Mouse (Mus musculus) heart, adult 2 months (tissue): ENCODE measurements around the gene Stat6. TPM values are rescaled to one million over a fixed set of nuclear protein-coding genes. Genes with fewer than 3 reads are reported as not detected.

Source experiments
- DNase-seq, 2 experiments: peaks; one replicate each; pipeline ENCODE4 v3.0.0; 2021
- H3K27ac ChIP-seq: fragments of 200-600 bp; 2 replicates; pipeline ENCODE4 v1.8.1; 2022
- H3K27me3 ChIP-seq: fragments of 200-500 bp; 2 replicates; pipeline ENCODE4 v1.6.1; 2012; ENCODE audit warnings: mild to moderate bottlenecking, low read length, inconsistent platforms, mixed read lengths; ENCODE audit not compliant: control insufficient read depth, insufficient read depth
- H3K36me3 ChIP-seq: fragments of 200-500 bp; 2 replicates; pipeline ENCODE4 v1.6.1; 2012; ENCODE audit warnings: low read length, inconsistent platforms; ENCODE audit not compliant: control insufficient read depth, insufficient read depth
- H3K4me1 ChIP-seq: fragments of 200-500 bp; 2 replicates; pipeline ENCODE4 v1.6.1; 2011; ENCODE audit warnings: low read length; ENCODE audit not compliant: control insufficient read depth, insufficient read depth
- H3K4me3 ChIP-seq: fragments of 200-600 bp; 2 replicates; pipeline ENCODE4 v1.8.1; 2022
- H3K79me2 ChIP-seq: fragments of 200-500 bp; replicated peaks from 2 replicates; pipeline ENCODE4 v1.6.1; 2012; ENCODE audit warnings: mild to moderate bottlenecking, inconsistent platforms, low read length, moderate library complexity, mixed read lengths; ENCODE audit not compliant: control insufficient read depth, insufficient read depth
- H3K9ac ChIP-seq: fragments of 200-500 bp; 2 replicates; pipeline ENCODE4 v1.6.1; 2012; ENCODE audit warnings: low read depth, mild to moderate bottlenecking, control low read depth, inconsistent platforms, low read length, mixed read lengths
- CTCF ChIP-seq: fragments of 200-600 bp; IDR thresholded peaks from 2 replicates; pipeline ENCODE4 v1.8.1; 2022; ENCODE audit warnings: antibody characterized with exemption, mild to moderate bottlenecking, moderate library complexity
- EP300 ChIP-seq: fragments of 200-500 bp; IDR thresholded peaks from 2 replicates; pipeline ENCODE4 v1.6.1; 2011; ENCODE audit warnings: low read depth, low read length, control low read depth; ENCODE audit not compliant: insufficient read depth
- POLR2A ChIP-seq: fragments of 200-500 bp; IDR thresholded peaks from 2 replicates; pipeline ENCODE4 v1.6.1; 2011; ENCODE audit warnings: mild to moderate bottlenecking, low read depth, low read length, control low read depth; ENCODE audit not compliant: insufficient read depth
- WGBS: fragments of 180-500 bp; shearing (Covaris S2); methylation state at CpG from one replicate; pipeline ENCODE4 v1.1.7; 2018; 5-methylcytosine and 5-hydroxymethylcytosine counted together
- intact Hi-C: fragments of 180-260 bp; cut with DNase I; formaldehyde crosslinking; loops from one replicate; pipeline ENCODE4 v1.15.1; 2025
- polyA plus RNA-seq: library from polyadenylated mRNA; depleted of rRNA; stranded (reverse); fragments of >200 nt; gene quantifications from 2 replicates; pipeline ENCODE4 v1.2.3, GENCODE M21; 2012
- total RNA-seq, 2 experiments: library from RNA; stranded (reverse); gene quantifications; 2 replicates each; pipeline ENCODE4 v1.2.3; 2021

Stat6 gene
- total and polyA plus RNA-seq, 3 experiments = 43.7 to 49.5 (median 43.9) TPM

GRCm38 (mm10) chr10:127618173-127618572 lies 24.6 kb upstream of the Stat6 start:
- Histone ChIP-seq H3K4me1 (peaks cover 12% of the 10 kb centered on the region), H3K27me3 (no peaks in the 10 kb centered on the region), H3K27ac (peak overlapping the region; percentile 81), H3K79me2 (no peaks in the 10 kb centered on the region), H3K4me3 (peak overlapping the region; percentile 49; the same call in 1 of the 2 replicates), H3K9ac (0 out of 2 replicates have a peak overlapping the region, but pooled peaks have one; percentile 26), H3K36me3 (no peaks in the 10 kb centered on the region)
- TF ChIP-seq EP300 = no peak
- TF ChIP-seq POLR2A = no peak
- no peak for TF ChIP-seq CTCF
- intact Hi-C loops = no loop called here
- WGBS = 26% methylated on average over 6 of the region's 6 CpGs
- DNase-seq = peak; percentile 50 to 56

GRCm38 (mm10) chr10:127619119-127619721 lies 23.6 kb upstream of the Stat6 start:
- no peaks in the 10 kb centered on the region for H3K27me3 ChIP-seq
- H3K9ac ChIP-seq = peak overlapping the region; percentile 61
- intact Hi-C loops = no loop called here
- H3K4me1 ChIP-seq = peaks cover 12% of the 10 kb centered on the region
- H3K27ac ChIP-seq = peak overlapping the region; percentile 81
- TF ChIP-seq POLR2A = 0 out of 2 replicates have a peak, but pooled peaks have one; percentile 30
- no peak for TF ChIP-seq CTCF
- WGBS = 43% methylated on average over 8 of the region's 8 CpGs
- no peak for DNase-seq
- H3K36me3 ChIP-seq = no peaks in the 10 kb centered on the region
- peak overlapping the region; percentile 49 for H3K4me3 ChIP-seq
- no peaks in the 10 kb centered on the region for H3K79me2 ChIP-seq

- Histone ChIP-seq H3K27me3 (no peaks in the 10 kb centered on the region), H3K9ac (peak overlapping the region; percentile 79), H3K27ac (peak overlapping the region; percentile 81), H3K36me3 (no peaks in the 10 kb centered on the region), H3K79me2 (no peaks in the 10 kb centered on the region), H3K4me3 (peak overlapping the region; percentile 49), H3K4me1 (peaks cover 12% of the 10 kb centered on the region)
- 33% methylated on average over 12 of the region's 12 CpGs for WGBS
- TF ChIP-seq EP300 (no peak), POLR2A (no peak), CTCF (no peak)
- peak; percentile 45 to 60 for DNase-seq
- intact Hi-C loops = loop anchor here (2.0 to 5.0 kb wide), 3 partner anchors 19 to 117 kb away; partner anchors contain the start of genes Ndufa4l2 and Zbtb39
These were observed 22.8 kb upstream of the Stat6 start for GRCm38 (mm10) chr10:127619941-127620405.

- intact Hi-C loops = loop anchor here (2.0 to 5.0 kb wide), 3 partner anchors 20 to 117 kb away; partner anchors contain the start of genes Ndufa4l2 and Zbtb39
- TF ChIP-seq EP300 = no peak
- 0 out of 2 replicates have a peak, but pooled peaks have one; percentile 47 for TF ChIP-seq POLR2A
- TF ChIP-seq CTCF = no peak
- Histone ChIP-seq H3K4me3 (peak within 1 kb of the TSS; percentile 66), H3K36me3 (no peaks in the 10 kb centered on the region), H3K9ac (peak within 1 kb of the TSS; percentile 79), H3K27me3 (no peaks in the 10 kb centered on the region), H3K4me1 (peaks cover 7% of the 10 kb centered on the region), H3K27ac (peak within 1 kb of the TSS; percentile 98), H3K79me2 (no peaks in the 10 kb centered on the region)
- DNase-seq = peak; percentile 61 to 64
- 7% methylated on average over 29 of the region's 32 CpGs for WGBS
These were observed 22.2 kb upstream of the Stat6 start, which contains the start of gene Lrp1 for GRCm38 (mm10) chr10:127620406-127621190. Gene Lrp1, minus strand, starts transcription at chr10:127621148.

- H3K4me3 ChIP-seq = peak overlapping the region; percentile 66
- no peaks in the 10 kb centered on the region for H3K36me3 ChIP-seq
- H3K79me2 ChIP-seq = no peaks in the 10 kb centered on the region
- peak; percentile 93 to 95 for DNase-seq
- TF ChIP-seq CTCF (no peak), POLR2A (peak; percentile 90), EP300 (peak; percentile 29; the same call in 1 of the 2 replicates)
- peak overlapping the region; percentile 98 for H3K27ac ChIP-seq
- WGBS = under 1% methylated on average over 38 of the region's 39 CpGs
- H3K27me3 ChIP-seq = no peaks in the 10 kb centered on the region
- peaks cover 7% of the 10 kb centered on the region for H3K4me1 ChIP-seq
- peak overlapping the region; percentile 77 for H3K9ac ChIP-seq
- intact Hi-C loops = loop anchor here (2.0 to 5.0 kb wide), 5 partner anchors 21 to 116 kb away; partner anchors contain the start of genes Ndufa4l2 and Zbtb39
These were observed 21.4 kb upstream of the Stat6 start for GRCm38 (mm10) chr10:127621191-127622056.
